Comparison of ENCODE assay signal across 25 mouse cellular contexts in the genomic region with DNA sequence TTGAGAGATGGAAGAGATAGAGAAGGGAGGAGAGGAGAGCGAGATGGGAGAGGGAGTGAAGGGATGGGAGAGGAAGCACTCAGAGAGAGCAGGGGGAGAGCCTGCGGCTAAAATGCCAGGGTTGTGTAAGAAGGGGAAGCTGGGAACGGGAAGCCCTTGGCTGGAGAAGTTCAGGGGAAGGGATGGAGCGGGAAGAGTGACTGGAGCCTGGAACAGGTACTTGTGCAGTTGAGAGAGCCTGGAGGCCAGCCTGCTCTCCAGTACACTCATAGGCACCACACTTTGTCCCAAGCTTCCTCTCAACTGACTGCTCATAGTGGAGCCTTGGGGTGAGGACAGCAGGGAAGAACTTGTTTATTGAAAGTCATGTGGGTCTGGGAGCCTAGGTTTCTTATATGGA. TPM values are rescaled to one million over a fixed set of nuclear protein-coding genes. Genes with fewer than 3 reads are reported as not detected.
DNase-seq lines count a peak whose midpoint lies in the region; TF ChIP-seq lines count a peak whose summit lies in the region.
"Had no signal": no experiment of that assay in that cellular context is flagged by ENCODE, and none has a peak within 500 bp of the region (broad histone marks: within the 10 kb centered on the region; RNA-seq: fewer than 3 reads in every experiment).

No protein-coding gene starts in this region.

- no peaks in the 10 kb centered on the region for H3K36me3 ChIP-seq in E14TG2a.4 (ENCODE audit: insufficient read depth, low read length)
- H3K36me3 ChIP-seq in macrophage (ENCODE audit: inconsistent target) = no peaks in the 10 kb centered on the region
- H3K36me3 ChIP-seq: embryonic facial prominence, embryonic 12.5 days; forebrain, embryonic 10.5 days; forebrain, embryonic 15.5 days; heart, embryonic 12.5 days; hindbrain, embryonic 12.5 days; liver, embryonic 12.5 days; neural tube, embryonic 12.5 days had no signal

- H3K79me2 ChIP-seq in macrophage (ENCODE audit: inconsistent target) = peaks cover 93% of the 10 kb centered on the region

- WGBS in macrophage (ENCODE audit: missing documents) = 0% methylated on average over 3 of the region's 4 CpGs

- H3K4me1 ChIP-seq in E14TG2a.4 (replicated peaks; ENCODE audit: low read depth, low read length) = peaks cover 42% of the 10 kb centered on the region

- no peak overlapping the region for H3K4me3 ChIP-seq in layer of hippocampus, adult 2 months
- 0 out of 2 replicates have a peak overlapping the region, but pooled peaks have one; percentile 13 for H3K4me3 ChIP-seq in E14TG2a.4 (replicated peaks; ENCODE audit: low read length)
- no peak overlapping the region for H3K4me3 ChIP-seq in macrophage (ENCODE audit: inconsistent target)
- H3K4me3 ChIP-seq: embryonic facial prominence, embryonic 12.5 days; forebrain, embryonic 10.5 days; forebrain, embryonic 15.5 days; heart, embryonic 12.5 days; hindbrain, embryonic 12.5 days; liver, embryonic 12.5 days; myocyte; neural tube, embryonic 12.5 days had no signal

- 0 out of 2 replicates have a peak overlapping the region, but pooled peaks have one; percentile 14 for H3K27ac ChIP-seq in layer of hippocampus, adult 2 months
- H3K27ac ChIP-seq in macrophage = 0 out of 2 replicates have a peak overlapping the region, but pooled peaks have one; percentile 19
- H3K27ac ChIP-seq: embryonic facial prominence, embryonic 12.5 days; forebrain, embryonic 10.5 days; forebrain, embryonic 15.5 days; hindbrain, embryonic 12.5 days; liver, embryonic 12.5 days; neural tube, embryonic 12.5 days had no signal

- H3K9me3 ChIP-seq in E14TG2a.4 (ENCODE audit: low read length) = no peaks in the 10 kb centered on the region
- H3K9me3 ChIP-seq: embryonic facial prominence, embryonic 12.5 days; forebrain, embryonic 10.5 days; forebrain, embryonic 15.5 days; heart, embryonic 12.5 days; hindbrain, embryonic 12.5 days; liver, embryonic 12.5 days; neural tube, embryonic 12.5 days had no signal

- peak; percentile 89 for DNase-seq in heart, adult 11 months
- no peak for DNase-seq in heart, postnatal 4 days
- no peak for DNase-seq in layer of hippocampus, adult 2 months (ENCODE audit: low spot score in 2 of 2)
- no peak for DNase-seq in layer of hippocampus, adult 11-12 months (ENCODE audit: low spot score)
- no peak for DNase-seq in testis, postnatal 14 days (ENCODE audit: low spot score)
- no peak for DNase-seq in embryo, embryonic 10.5 days (ENCODE audit: low spot score)
- DNase-seq: adrenal gland, adult 2 months; adrenal gland, postnatal 36 days; cerebellum, adult 2 months; cerebellum, postnatal 14 days; kidney, postnatal 14 days; liver, postnatal 0 days; right cerebral cortex, adult 18-20 months; right cerebral cortex, postnatal 4 days; thymus, postnatal 4 days had no signal

- 0 out of 2 replicates have a peak, but pooled peaks cover 3% of the 10 kb centered on the region for H3K27me3 ChIP-seq in E14TG2a.4 (ENCODE audit: insufficient read depth, low read length)
- H3K27me3 ChIP-seq: embryonic facial prominence, embryonic 12.5 days; forebrain, embryonic 15.5 days; heart, embryonic 12.5 days; hindbrain, embryonic 12.5 days; liver, embryonic 12.5 days; neural tube, embryonic 12.5 days had no signal

- no peak for TF ChIP-seq CTCF in layer of hippocampus, adult 2 months (conservative IDR thresholded peaks at IDR 0.05)
- no peak for TF ChIP-seq CTCF in E14TG2a.4 (conservative IDR thresholded peaks at IDR 0.05; ENCODE audit: low read length)

RNA-seq across cellular contexts. Expression of gene Gnptab, which starts 4.5 kb away (rescaled TPM):
- 10 to 100 TPM; 36.5 to 36.6 TPM for total RNA-seq in heart, postnatal 4 days (2021)
- 10 to 100 TPM; 72.6 to 74.4 TPM for total RNA-seq in layer of hippocampus, adult 2 months (2021)
- total RNA-seq in macrophage (2018; cell fraction: chromatin; rRNA removed) = 100 to 1,000 TPM in 13 of 26 experiments, 10 to 100 TPM in 13; 28.8 to 151 (median 99.6) TPM
- total RNA-seq in macrophage (2018; cell fraction: cytosol; rRNA removed) = 10 to 100 TPM; 32.2 to 72.7 (median 51.5) TPM
- 100 to 1,000 TPM in 5 of 26 experiments, 10 to 100 TPM in 21; 45.1 to 176 (median 89.0) TPM for total RNA-seq in macrophage (2018; cell fraction: nucleus; rRNA removed)
- polyA plus RNA-seq in macrophage (2018) = 34.0 to 83.1 TPM (median 76.6 TPM) in 3 replicates

RNA-seq across cellular contexts. Expression of gene Dram1, which starts 4.6 kb away (rescaled TPM):
- 1 to 10 TPM; 2.8 to 3.1 TPM for total RNA-seq in heart, postnatal 4 days (2021)
- total RNA-seq in layer of hippocampus, adult 2 months (2021) = 1 to 10 TPM in 1 of 2 experiments, under 1 TPM in 1; 0.88 to 1.5 TPM
- 10 to 100 TPM in 23 of 26 experiments, 1 to 10 TPM in 3; 7.2 to 72.1 (median 20.8) TPM for total RNA-seq in macrophage (2018; cell fraction: chromatin; rRNA removed)
- 10 to 100 TPM; 13.4 to 41.9 (median 20.7) TPM for total RNA-seq in macrophage (2018; cell fraction: cytosol; rRNA removed)
- 100 to 1,000 TPM in 2 of 26 experiments, 10 to 100 TPM in 24; 17.4 to 114 (median 41.6) TPM for total RNA-seq in macrophage (2018; cell fraction: nucleus; rRNA removed)
- 15.4 to 26.6 TPM (median 23.8 TPM) in 3 replicates for polyA plus RNA-seq in macrophage (2018)
